8 mouse cellular contexts compared by ENCODE assay signal in genomic region chr1:132594587-132594986, GRCm38 (mm10). TPM values are rescaled to one million over a fixed set of nuclear protein-coding genes. Genes with fewer than 3 reads are reported as not detected.
A peak's percentile ranks its signal among the peaks of the same experiment; 100 is the strongest.
DNase-seq lines count a peak whose midpoint lies in the region; ATAC-seq and TF ChIP-seq lines count a peak whose summit lies in the region.

No protein-coding gene starts in this region.

- peak; percentile 93 for TF ChIP-seq RAD21 in CH12.LX (IDR thresholded peaks at IDR 0.05; ENCODE audit: low read depth, low read length)

- ATAC-seq in granulocyte monocyte progenitor cell, adult 5-6 weeks (replicated peaks; ENCODE audit: poor library complexity, severe bottlenecking), result peak; percentile 50; the same call in 1 of the 2 replicates
- ATAC-seq in lung, postnatal 0 days, result no peak

- no peak overlapping the region for H3K4me2 ChIP-seq in CH12.LX (ENCODE audit: insufficient read depth, low read depth, poor library complexity, severe bottlenecking)
- no peak overlapping the region for H3K4me2 ChIP-seq in lung, postnatal 0 days (replicated peaks; ENCODE audit: low read depth, low read length)

- H3K9ac ChIP-seq in CH12.LX (ENCODE audit: insufficient read depth, low read depth), result no peak overlapping the region
- H3K9ac ChIP-seq in lung, postnatal 0 days (replicated peaks; ENCODE audit: low read depth), result no peak overlapping the region

- H3K27ac ChIP-seq in CH12.LX (ENCODE audit: insufficient read depth, low read depth), result no peak overlapping the region
- no peak overlapping the region for H3K27ac ChIP-seq in lung, postnatal 0 days (ENCODE audit: low read length)

- no peaks in the 10 kb centered on the region for H3K9me3 ChIP-seq in CH12.LX (replicated peaks; ENCODE audit: low read length)
- H3K9me3 ChIP-seq in lung, postnatal 0 days (ENCODE audit: low read length), result no peaks in the 10 kb centered on the region

- DNase-seq in CH12.LX (ENCODE audit: extremely low read depth), result peak; percentile 68
- peak; percentile 72 for DNase-seq in adrenal gland, postnatal 25 days
- peak; percentile 70 for DNase-seq in embryo, embryonic 9.5 days (ENCODE audit: extremely low spot score)
- DNase-seq in large intestine, adult 2 months (ENCODE audit: low read depth, low spot score), result peak; percentile 8
- peak; percentile 79 for DNase-seq in lung, postnatal 0 days (ENCODE audit: low spot score)
- peak; percentile 92 for DNase-seq in retina, embryonic 14.5 days (ENCODE audit: low spot score)
- peak; percentile 68 for DNase-seq in urinary bladder, postnatal 14 days (ENCODE audit: low spot score)

- no peaks in the 10 kb centered on the region for H3K79me2 ChIP-seq in CH12.LX (replicated peaks; ENCODE audit: control insufficient read depth, extremely low read depth, insufficient read depth, poor library complexity, severe bottlenecking)

- H3K27me3 ChIP-seq in CH12.LX (replicated peaks), result peaks cover 87% of the 10 kb centered on the region
- H3K27me3 ChIP-seq in lung, postnatal 0 days (replicated peaks; ENCODE audit: insufficient read depth, low read length), result no peaks in the 10 kb centered on the region

- no peak for TF ChIP-seq EP300 in CH12.LX (IDR thresholded peaks at IDR 0.05; ENCODE audit: low read length)
- no peak for TF ChIP-seq EP300 in lung, postnatal 0 days (IDR thresholded peaks at IDR 0.05)

- H3K4me3 ChIP-seq in CH12.LX (replicated peaks in 1 of 3; ENCODE audit: low read depth in 2 of 3, low read length in 2 of 3, poor library complexity in 1 of 3), result no peak overlapping the region
- H3K4me3 ChIP-seq in lung, postnatal 0 days (ENCODE audit: low read depth, low read length), result no peak overlapping the region

- TF ChIP-seq POLR2A in CH12.LX (IDR thresholded peaks at IDR 0.05; ENCODE audit: low read depth, low read length), result no peak

- in situ Hi-C loops in CH12.LX (cut with MboI; ENCODE audit: low pct_ligation_motif_present, low pct_unique_long_range_greater_than_20kb, low sequenced_read_pairs), result loop anchor here (5.0 to 10.0 kb wide), 2 partner anchors 67 to 230 kb away; no protein-coding TSS in a partner anchor

- H3K4me1 ChIP-seq in CH12.LX (ENCODE audit: control insufficient read depth in 1 of 2, insufficient read depth in 2 of 2), result peaks cover 0 to 15% of the 10 kb centered on the region in 2 experiments; a peak in 2 of 4 replicates
- H3K4me1 ChIP-seq in lung, postnatal 0 days (ENCODE audit: insufficient read depth, low read depth, low read length), result no peaks in the 10 kb centered on the region

- no peaks in the 10 kb centered on the region for H3K36me3 ChIP-seq in CH12.LX (replicated peaks in 1 of 2; ENCODE audit: control insufficient read depth in 1 of 2, insufficient read depth in 1 of 2, low read length in 1 of 2)
- H3K36me3 ChIP-seq in lung, postnatal 0 days (ENCODE audit: insufficient read depth, low read length), result no peaks in the 10 kb centered on the region

- peak; percentile 89 to 97 for TF ChIP-seq CTCF in CH12.LX (conservative IDR thresholded peaks at IDR 0.05 in 1 of 2, IDR thresholded peaks at IDR 0.05 in 1 of 2; ENCODE audit: low read depth in 2 of 2, low read length in 2 of 2)
- peak; percentile 89 for TF ChIP-seq CTCF in lung, postnatal 0 days (IDR thresholded peaks at IDR 0.05)

- 7% methylated on average over 4 of the region's 4 CpGs for WGBS in large intestine, adult 2 months
- 11% methylated on average over 4 of the region's 4 CpGs for WGBS in lung, postnatal 0 days

- dilution Hi-C loops in CH12.LX (cut with MboI; ENCODE audit: extremely low pct_ligation_motif_present, extremely low pct_unique_long_range_greater_than_20kb, low sequenced_read_pairs), result no loop called here

TF ChIP-seq in CH12.LX, 34 proteins besides CTCF, POLR2A, EP300 and RAD21:
- no peak for TF ChIP-seq GABPA (IDR thresholded peaks at IDR 0.05; ENCODE audit: insufficient replicate concordance, low read depth, low read length)
- TF ChIP-seq MAZ (IDR thresholded peaks at IDR 0.05; ENCODE audit: low read depth, low read length), result no peak
- no peak for TF ChIP-seq NRF1 (IDR thresholded peaks at IDR 0.05; ENCODE audit: low read depth, low read length)
- TF ChIP-seq ZMIZ1 (IDR thresholded peaks at IDR 0.05; ENCODE audit: low read depth, low read length), result no peak
- peak; percentile 96 for TF ChIP-seq SMC3 (IDR thresholded peaks at IDR 0.05; ENCODE audit: low read depth, low read length)
- peak; percentile 32; the same call in 1 of the 2 replicates for TF ChIP-seq NELFE (IDR thresholded peaks at IDR 0.05; ENCODE audit: low read depth, low read length)
- TF ChIP-seq IRF4 (IDR thresholded peaks at IDR 0.05; ENCODE audit: low read depth, low read length), result peak; percentile 39; the same call in 1 of the 2 replicates
- peak; percentile 87 for TF ChIP-seq ZC3H11A (IDR thresholded peaks at IDR 0.05; ENCODE audit: low read depth, low read length)
- no peak for TF ChIP-seq JUN (IDR thresholded peaks at IDR 0.05; ENCODE audit: insufficient read depth, low read depth, low read length)
- TF ChIP-seq BHLHE40 (IDR thresholded peaks at IDR 0.05; ENCODE audit: low read depth, low read length), result no peak
- TF ChIP-seq UBTF (IDR thresholded peaks at IDR 0.05; ENCODE audit: low read depth, low read length), result no peak
- TF ChIP-seq TBP (conservative IDR thresholded peaks at IDR 0.05; ENCODE audit: low read depth, low read length), result no peak
- no peak for TF ChIP-seq HCFC1 (IDR thresholded peaks at IDR 0.05; ENCODE audit: low read depth, low read length)
- no peak for TF ChIP-seq CHD1 (IDR thresholded peaks at IDR 0.05; ENCODE audit: low read depth, low read length)
- TF ChIP-seq ELF1 (IDR thresholded peaks at IDR 0.05; ENCODE audit: low read depth, low read length), result no peak
- no peak for TF ChIP-seq USF1 (IDR thresholded peaks at IDR 0.05; ENCODE audit: low read depth, low read length)

RNA-seq across cellular contexts. Expression of gene Cntn2, which starts 51.5 kb away (rescaled TPM):
- 0.04 and 0.08 TPM in 2 replicates for total RNA-seq in CH12.LX (2012; rRNA removed)
- total RNA-seq in CH12.LX (2014; rRNA removed), result 0.05 and 0.07 TPM in 2 replicates
- polyA plus RNA-seq in CH12.LX (2012; ENCODE audit: insufficient read length, low read depth), result 0.04 TPM in 2 replicates
- not detected in 2 replicates for total RNA-seq in adrenal gland, postnatal 25 days (2021)
- not detected in 2 replicates for total RNA-seq in granulocyte monocyte progenitor cell, adult 5-6 weeks (2014; fragmentation: Nextera tagmentation)
- total RNA-seq in granulocyte monocyte progenitor cell, adult 5-6 weeks (2017), result not detected in 2 replicates
- polyA plus RNA-seq in large intestine, adult 2 months (2012; rRNA removed), result 0.15 and 0.21 TPM in 2 replicates
- polyA plus RNA-seq in lung, postnatal 0 days (2015; fragmentation: Nextera tagmentation; extraction: Ambion mirVana), result 0.02 and 0.04 TPM in 2 replicates

Comparison
In these comparisons a context has a peak if more than half of its experiments do, and no peak if none do; other contexts are left out.
1. DNase-seq: peak in every context shown above with its lines; median percentile 92 in retina, embryonic 14.5 days; 79 in lung, postnatal 0 days; 72 in adrenal gland, postnatal 25 days; 70 in embryo, embryonic 9.5 days; 68 in CH12.LX; 68 in urinary bladder, postnatal 14 days; 8 in large intestine, adult 2 months.